Mouse (Mus musculus): ENCODE data around the gene Slc2a1.

DNA sequence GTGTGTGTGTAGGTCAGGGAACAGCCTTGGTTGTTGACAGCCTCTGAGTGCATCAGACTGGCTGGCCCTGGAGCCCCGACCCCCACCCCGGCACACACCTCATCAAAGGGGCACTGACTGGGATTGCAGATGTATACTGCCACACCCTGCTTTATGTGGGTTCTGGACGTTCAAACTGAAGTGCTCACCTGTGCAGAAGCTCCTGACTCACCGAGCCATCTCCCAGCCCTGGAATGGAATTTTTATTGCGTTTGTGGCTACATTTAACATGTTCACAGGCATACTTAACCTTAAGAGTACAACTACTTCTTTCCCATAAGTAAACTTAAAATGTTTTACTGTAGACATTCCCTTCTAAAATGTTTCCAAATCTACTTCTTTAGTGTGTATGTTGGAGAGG, 49.4 kb downstream of the Slc2a1 start:
- TF ChIP-seq ZC3H11A (IDR thresholded peaks at IDR 0.05; ENCODE audit: borderline replicate concordance, low read depth, low read length), result no peak
- TF ChIP-seq MAFK (IDR thresholded peaks at IDR 0.05; ENCODE audit: insufficient read depth, low read depth, low read length), result no peak
